Mouse (Mus musculus) T-helper 17 cell (primary cell): ENCODE data around the gene Acaca.
"Not testable (repeated sequence)": the region's sequence is repeated elsewhere in the genome, so short reads cannot be mapped to it uniquely, and the experiment has no call there.

ENCODE experiments used
- in situ Hi-C, 2 experiments: fragments of 300-600 bp; cut with MboI, MseI; formaldehyde crosslinking; loops; 1 replicate in 1 of 2; 2 replicates in 1 of 2; pipeline ENCODE4 v1.15.1; 2025; ENCODE audit warnings: high pct_unique_total_duplicates in 2 of 2

Acaca gene

GRCm38 (mm10) chr11:84324032-84324752, 194.7 kb downstream of the Acaca start:
- in situ Hi-C loops: no loop called here

GRCm38 (mm10) chr11:84327086-84327485, 197.6 kb downstream of the Acaca start:
- in situ Hi-C loops: no loop called here

GRCm38 (mm10) chr11:84332384-84332783, 202.9 kb downstream of the Acaca start:
- in situ Hi-C loops: no loop called here

- in situ Hi-C loops: no loop called here
These were observed 203.4 kb downstream of the Acaca start for GRCm38 (mm10) chr11:84332860-84333259.

- in situ Hi-C loops: not testable (repeated sequence)
These were observed 208.8 kb downstream of the Acaca start for GRCm38 (mm10) chr11:84338273-84338672.

- in situ Hi-C loops: no loop called here
These were observed 211.2 kb downstream of the Acaca start for GRCm38 (mm10) chr11:84340630-84341029.

- in situ Hi-C loops: no loop called here
These were observed 215.2 kb downstream of the Acaca start for GRCm38 (mm10) chr11:84344522-84345236.

- in situ Hi-C loops: no loop called here
These were observed 218.3 kb downstream of the Acaca start for GRCm38 (mm10) chr11:84347766-84348165.

GRCm38 (mm10) chr11:84348843-84349825, 219.7 kb downstream of the Acaca start:
- in situ Hi-C loops: no loop called here

- in situ Hi-C loops: loop anchor here in 1 of 2 experiments (10.0 kb wide), 1 partner anchor 1074 kb away; no protein-coding TSS in a partner anchor
These were observed 221.7 kb downstream of the Acaca start for GRCm38 (mm10) chr11:84351150-84351549.

- in situ Hi-C loops: loop anchor here in 1 of 2 experiments (10.0 kb wide), 1 partner anchor 1072 kb away; no protein-coding TSS in a partner anchor
These were observed 223.7 kb downstream of the Acaca start for GRCm38 (mm10) chr11:84353058-84353726.

GRCm38 (mm10) chr11:84357304-84357703, 227.8 kb downstream of the Acaca start:
- in situ Hi-C loops: loop anchor here in 1 of 2 experiments (10.0 kb wide), 1 partner anchor 1067 kb away; no protein-coding TSS in a partner anchor

- in situ Hi-C loops: loop anchor here in 1 of 2 experiments (10.0 kb wide), 1 partner anchor 1067 kb away; no protein-coding TSS in a partner anchor
These were observed 228.3 kb downstream of the Acaca start for GRCm38 (mm10) chr11:84357771-84358170.

- in situ Hi-C loops: no loop called here
These were observed 232.1 kb downstream of the Acaca start for GRCm38 (mm10) chr11:84361551-84361950.

GRCm38 (mm10) chr11:84362633-84363243, 233.3 kb downstream of the Acaca start:
- in situ Hi-C loops: no loop called here

- in situ Hi-C loops: no loop called here
These were observed 235.8 kb downstream of the Acaca start for GRCm38 (mm10) chr11:84365313-84365712.

- in situ Hi-C loops: no loop called here
These were observed 239.4 kb downstream of the Acaca start for GRCm38 (mm10) chr11:84368902-84369301.

GRCm38 (mm10) chr11:84373122-84373521, 243.7 kb downstream of the Acaca start:
- in situ Hi-C loops: no loop called here

- in situ Hi-C loops: no loop called here
These were observed 246.6 kb downstream of the Acaca start for GRCm38 (mm10) chr11:84375951-84376496.
